Mouse (Mus musculus): Measurements from ENCODE around the gene Gpr158. TPM values are rescaled to one million over a fixed set of nuclear protein-coding genes. Genes with fewer than 3 reads are reported as not detected.

The Gpr158 gene
- total RNA-seq, 2 experiments from 2014 or later: 0.07 TPM; not detected in 1

Other genes starting within 250 kb of the Gpr158 start
- gene Enkur, start 162.2 kb upstream of the Gpr158 start, total RNA-seq (2021): 1 to 10 TPM; 3.8 to 4.4 TPM
- 1 to 10 TPM; 5.0 to 5.5 TPM for gene Thnsl1, start 161.8 kb upstream of the Gpr158 start, total RNA-seq (2021)